Mouse (Mus musculus): Measurements from ENCODE around the gene Arhgap10. TPM values are rescaled to one million over a fixed set of nuclear protein-coding genes. Genes with fewer than 3 reads are reported as not detected.

Arhgap10 gene
- total and polyA plus RNA-seq, 3 experiments: 13.1 to 22.8 TPM; not detected in 1

GRCm38 (mm10) chr8:77310541-77310940 lies 207.2 kb downstream of the Arhgap10 start:
- DNase-seq (ENCODE audit: low read depth, low spot score): no peak
- Histone ChIP-seq H3K27me3 (ENCODE audit: control insufficient read depth in 1 of 2, insufficient read depth in 2 of 2, low read length in 2 of 2) (no peaks in the 10 kb centered on the region), H3K79me2 (ENCODE audit: control insufficient read depth, insufficient read depth, low read length, poor library complexity) (no peaks in the 10 kb centered on the region), H3K27ac (ENCODE audit: control insufficient read depth, low read depth, low read length) (no peak overlapping the region), H3K36me3 (ENCODE audit: control insufficient read depth in 1 of 2, insufficient read depth in 2 of 2, low read length in 2 of 2) (peaks cover 0 to 2% of the 10 kb centered on the region in 2 experiments; a peak in 1 of 4 replicates), H3K9me3 (replicated peaks; ENCODE audit: insufficient read depth, low read length) (no peaks in the 10 kb centered on the region), H3K4me1 (ENCODE audit: control insufficient read depth in 1 of 2, insufficient read depth in 2 of 2, low read length in 2 of 2) (peaks cover 2 to 13% of the 10 kb centered on the region in 2 experiments; a peak in 3 of 4 replicates), H3K9ac (ENCODE audit: control insufficient read depth, low read depth, low read length, poor library complexity, severe bottlenecking) (no peak overlapping the region), H3K4me3 (ENCODE audit: control insufficient read depth in 1 of 2, insufficient read depth in 1 of 2, low read depth in 2 of 2, low read length in 2 of 2) (no peak overlapping the region)
- no peak for TF ChIP-seq KAT2A (conservative IDR thresholded peaks at IDR 0.05; ENCODE audit: low read depth, low read length)
- TF ChIP-seq USF2 (IDR thresholded peaks at IDR 0.05; ENCODE audit: borderline replicate concordance in 1 of 2, insufficient read depth in 1 of 2, low read depth in 1 of 2, low read length in 2 of 2): no peak
- TF ChIP-seq BHLHE40 (IDR thresholded peaks at IDR 0.05; ENCODE audit: borderline replicate concordance, low read depth, low read length): no peak

GRCm38 (mm10) chr8:77310026-77310425 lies 207.7 kb downstream of the Arhgap10 start:
- Histone ChIP-seq H3K27me3 (ENCODE audit: control insufficient read depth in 1 of 2, insufficient read depth in 2 of 2, low read length in 2 of 2) (no peaks in the 10 kb centered on the region), H3K4me1 (ENCODE audit: control insufficient read depth in 1 of 2, insufficient read depth in 2 of 2, low read length in 2 of 2) (peaks cover 2 to 13% of the 10 kb centered on the region in 2 experiments; a peak in 3 of 4 replicates), H3K36me3 (ENCODE audit: control insufficient read depth in 1 of 2, insufficient read depth in 2 of 2, low read length in 2 of 2) (peaks cover 0 to 2% of the 10 kb centered on the region in 2 experiments; a peak in 1 of 4 replicates), H3K4me3 (ENCODE audit: control insufficient read depth in 1 of 2, insufficient read depth in 1 of 2, low read depth in 2 of 2, low read length in 2 of 2) (no peak overlapping the region), H3K9me3 (replicated peaks; ENCODE audit: insufficient read depth, low read length) (no peaks in the 10 kb centered on the region), H3K79me2 (ENCODE audit: control insufficient read depth, insufficient read depth, low read length, poor library complexity) (no peaks in the 10 kb centered on the region), H3K27ac (ENCODE audit: control insufficient read depth, low read depth, low read length) (no peak overlapping the region), H3K9ac (ENCODE audit: control insufficient read depth, low read depth, low read length, poor library complexity, severe bottlenecking) (no peak overlapping the region)
- TF ChIP-seq MAZ (IDR thresholded peaks at IDR 0.05; ENCODE audit: low read depth, low read length) (no peak), SMC3 (IDR thresholded peaks at IDR 0.05; ENCODE audit: low read depth, low read length) (no peak), MAFK (IDR thresholded peaks at IDR 0.05; ENCODE audit: borderline replicate concordance, low read depth, low read length) (no peak), SIN3A (IDR thresholded peaks at IDR 0.05; ENCODE audit: low read length) (no peak), CTCF (IDR thresholded peaks at IDR 0.05 in 2 of 3, conservative IDR thresholded peaks at IDR 0.05 in 1 of 3; ENCODE audit: control insufficient read depth in 1 of 3, insufficient read depth in 1 of 3, low read depth in 2 of 3, low read length in 3 of 3, poor library complexity in 1 of 3, severe bottlenecking in 1 of 3) (no peak)
- DNase-seq (ENCODE audit: low read depth, low spot score): no peak

- H3K27me3 ChIP-seq (ENCODE audit: control insufficient read depth in 1 of 2, insufficient read depth in 2 of 2, low read length in 2 of 2): no peaks in the 10 kb centered on the region
- no peaks in the 10 kb centered on the region; a peak in 1 of 4 replicates for H3K36me3 ChIP-seq (ENCODE audit: control insufficient read depth in 1 of 2, insufficient read depth in 2 of 2, low read length in 2 of 2)
- H3K27ac ChIP-seq (ENCODE audit: control insufficient read depth, low read depth, low read length): no peak overlapping the region
- no peaks in the 10 kb centered on the region for H3K9me3 ChIP-seq (replicated peaks; ENCODE audit: insufficient read depth, low read length)
- DNase-seq (ENCODE audit: low read depth, low spot score): no peak
- no peak overlapping the region for H3K4me3 ChIP-seq (ENCODE audit: control insufficient read depth in 1 of 2, insufficient read depth in 1 of 2, low read depth in 2 of 2, low read length in 2 of 2)
- no peaks in the 10 kb centered on the region for H3K79me2 ChIP-seq (ENCODE audit: control insufficient read depth, insufficient read depth, low read length, poor library complexity)
- H3K9ac ChIP-seq (ENCODE audit: control insufficient read depth, low read depth, low read length, poor library complexity, severe bottlenecking): no peak overlapping the region
- no peaks in the 10 kb centered on the region for H3K4me1 ChIP-seq (ENCODE audit: control insufficient read depth in 1 of 2, insufficient read depth in 2 of 2, low read length in 2 of 2)
- no peak for TF ChIP-seq ZMIZ1 (IDR thresholded peaks at IDR 0.05; ENCODE audit: low read depth, low read length)
- no peak for TF ChIP-seq ZNF384 (IDR thresholded peaks at IDR 0.05; ENCODE audit: low read depth, low read length)
- TF ChIP-seq RCOR1 (IDR thresholded peaks at IDR 0.05; ENCODE audit: low read depth, low read length): no peak
- no peak for TF ChIP-seq RAD21 (IDR thresholded peaks at IDR 0.05; ENCODE audit: low read depth, low read length)
- no peak for TF ChIP-seq POLR2AphosphoS5 (IDR thresholded peaks at IDR 0.05; ENCODE audit: borderline replicate concordance, low read depth, low read length)
- TF ChIP-seq TBP (IDR thresholded peaks at IDR 0.05; ENCODE audit: low read depth, low read length): no peak
- no peak for TF ChIP-seq NRF1 (IDR thresholded peaks at IDR 0.05; ENCODE audit: insufficient read depth, low read depth, low read length, poor library complexity, severe bottlenecking)
- TF ChIP-seq ETS1 (IDR thresholded peaks at IDR 0.05; ENCODE audit: low read depth, low read length): no peak
- no peak for TF ChIP-seq ZC3H11A (IDR thresholded peaks at IDR 0.05; ENCODE audit: low read depth, low read length)
- TF ChIP-seq USF2 (IDR thresholded peaks at IDR 0.05; ENCODE audit: borderline replicate concordance in 1 of 2, insufficient read depth in 1 of 2, low read depth in 1 of 2, low read length in 2 of 2): no peak
- no peak for TF ChIP-seq MXI1 (IDR thresholded peaks at IDR 0.05; ENCODE audit: low read depth, low read length)
- TF ChIP-seq MYC (IDR thresholded peaks at IDR 0.05; ENCODE audit: low read depth, low read length): no peak
- no peak for TF ChIP-seq KAT2A (conservative IDR thresholded peaks at IDR 0.05; ENCODE audit: low read depth, low read length)
- no peak for TF ChIP-seq MAFK (IDR thresholded peaks at IDR 0.05; ENCODE audit: borderline replicate concordance, low read depth, low read length)
- no peak for TF ChIP-seq TCF12 (IDR thresholded peaks at IDR 0.05; ENCODE audit: low read depth, low read length)
- TF ChIP-seq GABPA (IDR thresholded peaks at IDR 0.05; ENCODE audit: low read depth, low read length): no peak
- TF ChIP-seq TAL1 (IDR thresholded peaks at IDR 0.05; ENCODE audit: low read length): no peak
- TF ChIP-seq MAZ (IDR thresholded peaks at IDR 0.05; ENCODE audit: low read depth, low read length): no peak
Measured at GRCm38 (mm10) chr8:77294599-77294998, 223.2 kb downstream of the Arhgap10 start.
